Mouse (Mus musculus) brain, embryonic 14.5 days (tissue): ENCODE results near the gene Uts2r. TPM values are rescaled to one million over a fixed set of nuclear protein-coding genes. Genes with fewer than 3 reads are reported as not detected.

ENCODE experiments used
- DNase-seq: peaks from one replicate; pipeline ENCODE4 v3.0.0-alpha.2; 2011; ENCODE audit warnings: low read depth
- CTCF ChIP-seq: fragments of 200-500 bp; IDR thresholded peaks from 2 replicates; pipeline ENCODE4 v1.5.1; 2012; ENCODE audit warnings: inconsistent platforms, mild to moderate bottlenecking, moderate library complexity, borderline replicate concordance; ENCODE audit not compliant: insufficient read depth, insufficient read length; ENCODE audit errors: extremely low read depth
- POLR2A ChIP-seq: fragments of 200-500 bp; IDR thresholded peaks from 2 replicates; pipeline ENCODE4 v1.6.1; 2012; ENCODE audit warnings: mild to moderate bottlenecking, inconsistent platforms, borderline replicate concordance; ENCODE audit not compliant: poor library complexity, insufficient read depth, insufficient read length, severe bottlenecking; ENCODE audit errors: extremely low read depth
- polyA plus RNA-seq: library from polyadenylated mRNA; depleted of rRNA; stranded (reverse); fragments of >200 nt; gene quantifications from 2 replicates; pipeline ENCODE4 v1.2.3, GENCODE M21; 2012

Gene Uts2r
- polyA plus RNA-seq, 1 experiment = 0.30 TPM

DNA sequence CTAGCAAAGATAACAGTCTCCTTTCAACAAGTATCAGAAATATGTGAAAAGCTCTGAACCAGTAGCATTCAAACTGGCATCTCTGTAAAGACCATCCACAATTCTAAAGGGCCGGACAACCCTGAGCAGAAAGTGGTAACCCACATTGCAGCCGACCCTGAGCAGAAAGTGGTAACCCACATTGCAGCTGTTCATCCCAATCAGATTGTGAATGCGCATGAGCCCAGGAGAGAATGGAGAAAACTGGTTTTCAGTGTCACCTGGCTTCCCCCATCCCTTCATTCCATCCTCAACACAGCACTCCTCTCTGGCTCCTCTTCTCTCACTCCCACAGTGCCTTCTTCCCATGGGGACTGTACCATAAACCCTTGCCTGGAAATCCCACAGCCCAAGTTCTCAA lies 32.6 kb upstream of the Uts2r start:
- TF ChIP-seq CTCF (no peak), POLR2A (no peak)
- DNase-seq = no peak

DNA sequence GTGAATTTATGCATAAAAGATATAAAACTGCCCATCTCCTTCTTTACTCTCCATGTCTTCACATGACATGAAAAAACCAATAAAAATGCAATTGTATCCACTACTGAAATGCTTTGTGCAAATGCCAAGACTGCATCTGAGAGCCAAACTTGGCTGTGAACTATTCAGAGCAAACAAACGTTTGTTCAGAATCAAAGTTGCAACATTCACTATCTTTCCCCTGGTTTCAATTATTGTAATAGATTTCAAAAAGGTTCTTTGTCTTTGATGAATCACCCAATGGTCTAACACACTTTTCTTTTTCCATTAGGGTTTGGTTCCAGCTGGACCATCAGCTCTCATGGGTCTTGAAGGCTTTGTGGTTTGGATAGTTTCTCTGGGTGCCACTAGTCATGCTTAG lies 30.5 kb upstream of the Uts2r start:
- DNase-seq = no peak
- no peak for TF ChIP-seq CTCF

DNA sequence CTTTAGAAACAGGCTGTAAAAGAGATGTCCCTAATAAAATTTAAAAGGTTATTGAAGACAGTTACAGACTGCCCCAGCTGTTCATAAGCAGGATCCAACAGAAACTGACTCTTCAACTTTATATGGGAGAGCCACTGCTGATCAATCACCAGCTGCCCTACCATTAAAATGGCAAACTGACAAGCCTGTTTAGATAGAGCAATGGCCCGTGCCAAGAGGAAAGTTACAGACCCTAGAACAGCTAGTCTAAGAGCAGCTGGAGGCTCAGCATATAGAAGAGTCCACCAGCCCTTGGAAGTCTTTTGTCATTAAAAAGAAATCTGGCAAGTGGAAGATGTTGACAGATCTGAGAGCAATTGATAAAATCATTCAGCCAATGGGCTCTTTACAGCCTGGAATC lies 25.5 kb upstream of the Uts2r start:
- no peak for DNase-seq
- TF ChIP-seq POLR2A (no peak), CTCF (no peak)

DNA sequence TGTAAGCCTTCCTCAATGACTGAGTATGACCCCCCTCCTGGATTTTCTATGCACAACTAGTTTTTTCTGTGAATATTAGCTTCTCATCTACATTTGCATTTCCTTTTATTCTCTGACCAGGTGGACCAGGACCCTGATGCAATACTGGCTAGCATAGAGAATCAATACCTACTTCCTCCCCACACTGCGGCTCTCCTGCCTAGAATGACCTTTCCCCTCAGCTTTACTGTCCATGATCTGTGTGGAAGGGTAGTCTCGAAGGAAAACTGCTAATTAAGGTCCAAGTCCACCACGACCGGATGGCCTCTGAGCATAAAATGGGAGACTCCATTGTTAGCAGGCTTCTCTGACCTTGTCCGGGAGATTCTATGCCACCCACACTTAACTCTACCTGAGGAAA lies 22.4 kb upstream of the Uts2r start:
- TF ChIP-seq POLR2A (no peak), CTCF (no peak)
- DNase-seq = no peak

DNA sequence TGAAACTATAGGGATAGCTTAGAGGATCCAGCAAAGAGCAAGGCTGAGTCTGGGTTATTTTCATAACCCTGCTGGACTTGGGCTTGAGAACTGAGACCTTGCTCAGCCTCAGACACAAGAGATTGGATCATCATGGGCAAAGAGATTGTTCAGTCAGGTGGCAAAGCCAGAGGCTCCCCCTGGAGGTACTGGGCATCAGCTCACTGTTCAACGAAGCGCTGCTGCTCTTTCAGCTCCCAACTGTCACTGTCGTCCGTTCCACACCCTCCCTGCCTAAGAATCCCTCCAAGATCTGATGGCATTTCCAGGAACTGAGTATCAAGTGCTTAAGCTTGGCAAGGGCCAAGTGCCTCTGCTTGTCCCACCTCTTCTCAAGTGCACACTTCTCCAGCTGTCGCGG lies 21.3 kb upstream of the Uts2r start:
- no peak for DNase-seq
- TF ChIP-seq POLR2A (no peak), CTCF (0 out of 2 replicates have a peak, but pooled peaks have one; percentile 4)

DNA sequence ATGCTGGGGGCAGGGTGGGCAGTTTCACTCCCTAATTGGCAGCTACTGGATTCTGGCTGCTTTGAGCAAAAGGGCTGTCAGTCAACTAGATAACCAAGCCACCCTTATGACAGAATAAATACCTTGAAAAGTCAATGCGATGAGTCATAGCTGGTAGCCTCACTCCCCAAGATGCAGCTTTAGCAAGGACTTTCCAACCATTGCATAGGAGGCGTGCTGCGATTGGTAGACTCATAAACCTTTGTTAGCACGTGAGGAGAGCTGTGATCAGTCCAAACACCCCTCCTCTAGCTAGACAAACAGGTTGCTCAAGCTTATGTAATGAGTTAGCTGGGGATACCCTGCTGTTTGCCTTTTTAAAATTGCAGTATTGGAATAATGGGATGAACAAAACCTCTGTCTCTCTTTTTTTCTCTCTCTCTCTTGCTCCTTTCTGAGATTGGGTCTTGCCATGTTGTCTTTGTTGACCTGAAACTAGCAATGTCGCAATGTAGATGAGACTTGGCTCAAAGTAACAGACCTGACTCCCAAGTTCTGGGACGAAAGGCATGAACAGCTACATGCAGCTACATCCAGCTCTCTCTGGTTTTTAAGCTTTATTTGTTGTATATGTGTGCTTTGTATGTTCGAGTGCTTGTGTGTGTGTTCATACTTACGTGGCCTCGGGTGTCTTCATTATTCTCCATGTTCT lies 16.6 kb upstream of the Uts2r start:
- TF ChIP-seq CTCF = no peak
- no peak for TF ChIP-seq POLR2A
- DNase-seq = no peak

DNA sequence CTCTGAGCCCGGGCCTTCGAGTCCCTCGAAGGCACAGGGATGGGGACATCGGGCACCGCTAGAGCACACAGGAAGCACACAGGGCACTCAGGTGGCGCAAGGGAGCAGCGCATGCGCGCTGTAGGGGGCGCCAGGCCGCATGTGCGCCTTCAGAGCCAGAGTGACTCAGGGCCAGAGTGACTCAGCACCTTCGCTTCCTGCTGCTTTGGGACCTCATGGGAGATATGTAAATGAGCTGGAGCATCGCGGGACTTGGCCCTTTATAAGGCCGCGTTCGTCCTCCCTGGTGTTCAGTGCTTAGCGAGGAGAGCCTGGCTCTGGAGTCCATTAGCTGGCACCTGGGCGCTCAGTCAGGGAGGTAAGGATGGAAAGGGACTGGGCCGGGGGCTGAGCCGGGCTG lies 14.2 kb upstream of the Uts2r start, which contains the start of gene Tex19.1:
Gene Tex19.1, plus strand, starts transcription at position 279 of the 400 bp plus-strand sequence.
- no peak for DNase-seq
- TF ChIP-seq POLR2A (no peak), CTCF (no peak)

DNA sequence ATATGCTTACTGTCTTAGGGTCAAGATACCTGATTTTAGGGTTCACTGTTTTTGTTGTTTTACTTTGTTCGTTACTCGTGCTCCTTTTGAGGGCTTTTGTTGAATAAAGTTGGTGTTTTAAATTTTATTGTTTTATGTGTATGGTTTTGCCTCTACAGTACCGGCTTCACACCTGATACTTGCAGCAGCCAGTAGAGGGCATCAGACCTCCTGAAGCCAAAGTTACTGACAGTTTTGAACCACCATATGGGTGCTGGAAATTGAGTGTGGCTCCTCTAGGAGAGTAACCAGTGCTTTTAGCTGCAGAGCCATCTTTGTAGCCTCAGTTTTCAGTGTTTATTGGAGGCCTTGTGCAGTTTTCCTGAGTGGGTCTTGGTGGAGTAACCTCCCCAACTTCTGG lies 11.9 kb upstream of the Uts2r start:
- TF ChIP-seq CTCF (peak; percentile 22; the same call in 1 of the 2 replicates), POLR2A (no peak)

DNA sequence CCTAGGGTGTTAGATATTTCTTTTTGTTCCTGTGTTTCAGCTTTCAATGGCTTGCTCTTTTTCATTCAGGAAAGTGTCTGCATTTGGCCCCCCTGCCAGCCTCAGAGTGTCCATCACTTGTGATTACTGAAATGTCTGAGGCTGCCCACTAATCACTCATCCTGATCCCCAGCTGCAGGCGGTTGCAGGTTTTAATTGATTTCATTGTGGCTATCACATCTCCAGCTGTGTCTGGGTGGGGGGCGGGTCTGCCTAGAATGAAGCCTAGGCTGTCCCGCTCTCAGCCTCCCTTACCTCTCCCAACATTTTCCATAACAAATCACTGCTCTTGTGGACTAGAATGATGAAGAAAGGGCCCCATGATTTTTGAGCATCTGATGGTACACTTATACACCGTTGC lies 5.9 kb upstream of the Uts2r start:
- DNase-seq = peak; percentile 55
- TF ChIP-seq POLR2A (no peak), CTCF (no peak)

More for the DNA sequence above, 11.9 kb upstream of the Uts2r start:
- no peak for DNase-seq

DNA sequence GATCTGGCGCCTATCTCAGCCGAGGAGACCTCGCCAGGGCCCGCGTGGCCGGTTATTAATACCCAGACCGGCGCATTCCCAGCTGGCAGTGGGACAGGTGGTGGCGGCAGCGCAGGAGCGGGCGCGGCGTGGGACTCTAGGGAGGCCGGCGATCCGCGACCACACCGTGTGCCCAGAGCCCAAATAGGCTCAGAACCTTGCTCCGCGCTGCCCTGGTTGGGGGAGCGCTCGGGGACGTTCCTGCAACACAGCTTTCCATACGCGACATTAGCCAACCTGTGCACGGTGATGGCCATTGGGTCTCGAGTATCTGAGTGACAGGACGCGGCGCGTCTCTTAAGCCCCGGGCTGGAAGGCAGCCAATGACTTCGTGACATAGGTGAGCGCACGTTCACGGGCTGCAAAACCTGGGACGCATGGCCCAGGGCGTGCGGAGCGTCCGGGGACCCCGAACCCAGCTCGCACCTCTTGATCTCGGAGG lies 3.6 kb upstream of the Uts2r start:
- TF ChIP-seq POLR2A (no peak), CTCF (no peak)
- peak; percentile 62 for DNase-seq

DNA sequence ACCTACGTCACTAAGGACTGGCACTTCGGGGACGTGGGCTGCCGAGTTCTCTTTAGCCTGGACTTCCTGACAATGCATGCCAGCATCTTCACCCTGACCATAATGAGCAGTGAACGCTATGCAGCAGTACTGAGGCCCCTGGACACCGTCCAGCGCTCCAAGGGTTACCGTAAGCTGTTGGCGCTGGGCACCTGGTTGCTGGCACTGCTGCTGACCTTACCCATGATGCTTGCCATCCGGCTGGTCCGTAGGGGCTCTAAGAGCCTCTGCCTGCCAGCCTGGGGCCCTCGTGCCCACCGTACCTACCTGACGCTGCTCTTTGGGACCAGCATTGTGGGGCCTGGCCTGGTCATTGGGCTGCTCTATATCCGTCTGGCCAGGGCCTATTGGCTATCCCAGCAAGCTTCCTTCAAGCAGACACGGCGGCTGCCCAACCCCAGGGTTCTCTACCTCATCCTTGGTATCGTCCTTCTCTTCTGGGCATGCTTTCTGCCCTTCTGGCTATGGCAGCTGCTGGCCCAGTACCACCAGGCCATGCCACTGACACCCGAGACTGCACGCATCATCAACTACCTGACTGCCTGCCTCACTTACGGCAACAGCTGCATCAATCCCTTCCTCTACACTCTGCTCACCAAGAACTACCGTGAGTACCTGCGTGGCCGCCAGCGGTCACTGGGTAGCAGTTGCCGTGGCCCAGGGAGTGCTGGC lies 720 bp downstream of the Uts2r start:
- no peak for DNase-seq
- TF ChIP-seq POLR2A = no peak
- TF ChIP-seq CTCF = no peak

DNA sequence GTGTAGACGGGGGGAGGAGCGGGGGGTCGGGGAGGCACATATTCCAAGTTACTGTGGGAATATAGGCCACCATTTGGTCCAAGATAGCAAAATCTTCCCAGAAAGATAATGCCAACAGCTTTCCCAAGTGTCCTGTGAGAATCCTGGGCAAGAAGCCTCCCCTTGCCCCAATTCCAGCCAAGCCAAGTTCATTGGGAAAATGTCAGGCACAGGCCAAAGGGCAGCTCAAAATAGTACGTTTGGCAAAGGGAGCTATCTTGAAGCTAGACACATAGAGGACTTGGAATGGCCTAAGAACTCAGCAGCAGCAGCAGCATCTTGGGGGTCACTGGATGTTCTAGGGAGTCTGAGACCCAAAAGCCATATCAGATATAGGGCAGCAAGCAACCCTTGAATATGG lies 3.7 kb downstream of the Uts2r start:
- no peak for DNase-seq
- TF ChIP-seq CTCF = no peak
- no peak for TF ChIP-seq POLR2A
